Mouse (Mus musculus) intestine, postnatal 0 days (tissue): ENCODE measurements around the gene Syde1. TPM values are rescaled to one million over a fixed set of nuclear protein-coding genes. Genes with fewer than 3 reads are reported as not detected.
"Not testable (repeated sequence)": the region's sequence is repeated elsewhere in the genome, so short reads cannot be mapped to it uniquely, and the experiment has no call there.

Experiments
- ATAC-seq: fragments of 200-750 bp; cut with Nextera tagmentation; 2 replicates; pipeline ENCODE4 v1.8.0; 2017; ENCODE audit warnings: mild to moderate bottlenecking, moderate TSS enrichment, moderate library complexity
- H3K27ac ChIP-seq: fragments of 300-500 bp; sonication (generic); 2 replicates; pipeline ENCODE4 v1.5.1; 2014; ENCODE audit warnings: mild to moderate bottlenecking, low read depth, low read length, moderate library complexity
- H3K27me3 ChIP-seq: fragments of 300-500 bp; sonication (generic); replicated peaks from 2 replicates; pipeline ENCODE4 v1.6.1; 2014; ENCODE audit warnings: low read length, mixed read lengths; ENCODE audit not compliant: control insufficient read depth, insufficient read depth
- H3K36me3 ChIP-seq: fragments of 300-500 bp; sonication (generic); 2 replicates; pipeline ENCODE4 v1.6.1; 2014; ENCODE audit warnings: mild to moderate bottlenecking, moderate library complexity; ENCODE audit not compliant: control insufficient read depth, insufficient read depth
- H3K4me1 ChIP-seq: fragments of 300-500 bp; sonication (generic); replicated peaks from 2 replicates; pipeline ENCODE4 v1.6.1; 2014; ENCODE audit warnings: antibody characterized with exemption, low read length, mixed read lengths; ENCODE audit not compliant: control insufficient read depth, insufficient read depth
- H3K4me2 ChIP-seq: fragments of 300-500 bp; sonication (generic); replicated peaks from 2 replicates; pipeline ENCODE4 v1.6.1; 2014; ENCODE audit warnings: low read depth, mild to moderate bottlenecking, moderate library complexity
- H3K4me3 ChIP-seq: fragments of 300-500 bp; sonication (generic); 2 replicates; pipeline ENCODE4 v1.5.1; 2014; ENCODE audit warnings: low read depth, low read length
- H3K9ac ChIP-seq: fragments of 300-500 bp; sonication (generic); 2 replicates; pipeline ENCODE4 v1.6.1; 2014; ENCODE audit warnings: mild to moderate bottlenecking, low read depth, low read length
- H3K9me3 ChIP-seq: fragments of 300-500 bp; sonication (generic); 2 replicates; pipeline ENCODE4 v1.6.1; 2016; ENCODE audit warnings: mixed run types; ENCODE audit not compliant: control insufficient read depth
- CTCF ChIP-seq: sonication (generic); IDR thresholded peaks from 2 replicates; pipeline ENCODE4 v1.5.1; 2016; ENCODE audit warnings: low read depth, mild to moderate bottlenecking, control low read depth, antibody characterized with exemption, moderate library complexity
- WGBS: fragments of 180-500 bp; shearing (Covaris S2); extraction: QIAGEN DNeasy Blood & Tissue Kit; methylation state at CpG from one replicate; pipeline ENCODE4 v1.1.7; 2014; 5-methylcytosine and 5-hydroxymethylcytosine counted together
- polyA plus RNA-seq: library from polyadenylated mRNA; unstranded; fragments of >200 nt; fragmentation: Nextera tagmentation; extraction: Ambion mirVana; gene quantifications from 2 replicates; pipeline ENCODE4 v1.2.1, GENCODE M21; 2015

Syde1 gene
- 6.2 and 6.5 TPM in 2 replicates for polyA plus RNA-seq

DNA sequence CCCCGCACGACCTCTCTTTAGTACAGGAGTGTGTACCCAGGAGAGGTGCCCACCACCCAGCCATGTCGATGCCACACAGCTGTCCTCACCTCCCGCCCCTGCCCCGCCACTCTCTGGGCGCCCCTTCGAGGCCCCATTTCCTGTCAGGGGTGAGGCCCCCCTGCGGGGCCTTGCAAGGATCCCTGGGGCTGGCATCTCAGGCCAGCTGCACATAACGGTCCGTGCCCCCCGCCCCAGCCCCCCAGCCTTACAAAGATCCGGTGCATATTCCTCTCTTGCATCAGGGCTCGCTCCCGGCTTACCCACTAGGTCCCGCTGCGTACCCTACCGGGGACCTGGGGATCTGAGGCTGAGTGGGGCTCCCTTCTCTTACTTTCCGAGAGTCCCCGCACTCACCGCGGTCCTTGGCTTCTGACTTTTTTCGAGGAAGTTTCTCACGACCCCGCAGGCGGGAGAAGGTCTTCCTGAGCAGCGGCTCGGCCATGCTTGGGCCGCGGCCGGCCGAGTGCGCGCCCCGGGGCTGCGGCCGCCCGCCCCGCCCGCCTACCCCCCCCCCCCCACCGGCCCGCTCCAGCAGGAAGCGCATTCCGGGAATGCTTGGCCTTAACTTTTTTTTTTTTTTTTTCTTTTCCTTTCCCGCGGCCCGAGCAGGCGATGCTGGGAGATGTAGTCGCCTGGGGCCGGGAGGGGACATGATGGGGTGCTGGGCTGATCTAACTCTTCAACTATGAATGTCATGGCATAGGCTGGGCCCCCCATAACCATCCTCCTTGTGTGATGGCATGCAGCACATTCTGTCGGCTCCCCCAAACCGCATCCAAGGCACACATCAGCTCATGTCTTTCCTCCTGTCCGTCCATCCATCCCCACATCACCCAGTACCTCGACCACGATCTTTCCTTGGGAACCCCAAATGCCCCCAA is at the start of gene Syde1:
Gene Syde1 (minus strand): TSS at position 559 of the 923 bp plus-strand sequence.
- peak within 1 kb of the TSS; percentile 63 for H3K27ac ChIP-seq
- 6% methylated on average over 44 of the region's 54 CpGs for WGBS
- H3K9ac ChIP-seq = peak within 1 kb of the TSS; percentile 74
- peak within 1 kb of the TSS; percentile 71 for H3K4me2 ChIP-seq
- peaks cover 25% of the 10 kb centered on the region; the same call in 1 of the 2 replicates for H3K36me3 ChIP-seq
- no peaks in the 10 kb centered on the region for H3K9me3 ChIP-seq
- ATAC-seq = peak; percentile 36; the same call in 1 of the 2 replicates
- TF ChIP-seq CTCF = peak; percentile 37
- no peaks in the 10 kb centered on the region for H3K27me3 ChIP-seq
- H3K4me3 ChIP-seq = peak within 1 kb of the TSS; percentile 71
- H3K4me1 ChIP-seq = 0 out of 2 replicates have a peak, but pooled peaks cover 5% of the 10 kb centered on the region

DNA sequence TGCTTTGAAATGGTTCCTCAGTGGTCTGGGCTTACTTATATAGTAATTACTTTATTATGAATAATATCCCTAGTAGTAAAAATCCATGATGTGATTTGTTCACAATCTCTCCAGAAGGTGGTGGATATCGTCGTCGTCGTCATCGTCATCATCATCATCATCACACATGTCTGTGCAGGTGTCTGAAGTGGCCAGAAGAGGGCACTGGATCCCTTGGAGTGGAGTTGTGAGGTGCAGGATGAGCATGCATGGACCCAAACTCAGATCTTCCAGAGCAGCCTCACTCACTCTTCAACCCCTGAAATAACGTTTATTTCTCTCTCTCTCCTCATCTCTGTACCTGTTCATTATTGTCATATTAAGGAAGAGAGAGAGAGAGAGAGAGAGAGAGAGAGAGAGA is 40.5 kb upstream of the Syde1 start:
- 10% methylated on average over 6 of the region's 6 CpGs for WGBS
- Histone ChIP-seq H3K36me3 (no peaks in the 10 kb centered on the region), H3K4me2 (no peak overlapping the region), H3K4me1 (no peaks in the 10 kb centered on the region), H3K4me3 (no peak overlapping the region), H3K27ac (no peak overlapping the region), H3K9ac (no peak overlapping the region), H3K9me3 (no peaks in the 10 kb centered on the region), H3K27me3 (0 out of 2 replicates have a peak, but pooled peaks cover 3% of the 10 kb centered on the region)
- peak; percentile 87 for TF ChIP-seq CTCF
- ATAC-seq = no peak

DNA sequence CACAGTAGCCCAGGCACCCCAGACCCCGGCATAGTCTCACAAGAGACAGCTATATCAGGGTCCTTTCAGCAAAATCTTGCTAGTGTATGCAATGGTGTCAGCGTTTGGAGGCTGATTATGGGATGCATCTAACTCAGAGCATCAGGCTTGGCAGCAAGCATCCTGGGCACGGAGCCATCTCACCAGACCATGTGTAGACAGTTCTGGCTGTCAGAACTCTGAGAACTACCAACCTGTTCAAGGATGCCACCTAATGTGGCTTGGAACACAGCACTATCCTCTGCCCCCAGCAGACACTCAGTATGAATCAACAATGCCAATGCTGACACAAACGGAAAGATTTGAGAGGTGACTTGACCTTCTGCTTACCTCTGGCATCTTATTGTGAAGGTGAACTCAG is 38.4 kb upstream of the Syde1 start:
- H3K4me3 ChIP-seq = no peak overlapping the region
- no peaks in the 10 kb centered on the region for H3K36me3 ChIP-seq
- H3K27me3 ChIP-seq = 0 out of 2 replicates have a peak, but pooled peaks cover 3% of the 10 kb centered on the region
- H3K4me2 ChIP-seq = no peak overlapping the region
- TF ChIP-seq CTCF = no peak
- no peaks in the 10 kb centered on the region for H3K9me3 ChIP-seq
- 69% methylated on average over 4 of the region's 4 CpGs for WGBS
- H3K9ac ChIP-seq = no peak overlapping the region
- no peak for ATAC-seq
- H3K4me1 ChIP-seq = no peaks in the 10 kb centered on the region
- no peak overlapping the region for H3K27ac ChIP-seq

DNA sequence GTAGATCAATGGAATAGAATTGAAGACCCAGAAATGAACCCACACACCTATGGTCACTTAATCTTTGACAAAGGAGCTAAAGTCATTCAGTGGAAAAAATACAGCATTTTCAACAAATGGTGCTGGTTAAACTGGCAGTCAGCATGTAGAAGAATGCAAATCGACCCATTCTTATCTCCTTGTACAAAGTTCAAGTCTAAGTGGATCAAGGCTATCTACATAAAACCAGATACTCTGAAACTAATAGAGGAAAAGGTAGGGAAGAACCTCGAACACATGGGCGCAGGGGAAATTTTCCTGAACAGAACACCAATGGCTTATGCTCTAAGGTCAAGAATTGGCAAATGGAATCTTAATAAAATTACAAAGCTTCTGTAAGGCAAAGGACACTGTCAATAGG is 31.4 kb upstream of the Syde1 start:
- not testable (repeated sequence) for H3K9me3 ChIP-seq, ATAC-seq, H3K27ac ChIP-seq, H3K36me3 ChIP-seq, H3K27me3 ChIP-seq, H3K9ac ChIP-seq, H3K4me2 ChIP-seq, H3K4me1 ChIP-seq, H3K4me3 ChIP-seq
- 66% methylated on average over 3 of the region's 3 CpGs for WGBS

DNA sequence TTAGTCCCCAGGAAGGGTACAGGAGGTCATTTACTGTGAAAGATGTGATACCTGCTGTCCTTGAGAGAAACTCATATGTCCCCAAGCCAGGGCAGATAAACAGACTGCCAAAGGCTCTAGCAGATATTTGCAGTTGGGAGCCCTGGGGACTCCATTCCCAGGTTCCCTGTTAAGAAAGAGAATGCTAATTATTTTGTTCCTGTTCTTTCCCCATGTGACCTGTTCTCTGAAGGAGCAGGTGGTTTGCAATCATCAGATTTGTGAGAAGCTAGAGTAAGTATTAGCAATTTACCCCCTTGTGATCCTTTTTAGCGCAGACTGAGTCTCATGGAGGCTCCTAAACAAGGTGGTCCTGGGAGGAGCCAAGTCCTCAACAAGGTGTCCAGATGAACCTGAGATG is 26.2 kb upstream of the Syde1 start, which contains the start of gene Olfr1357:
Gene Olfr1357 (minus strand): TSS at position 101 of the 400 bp plus-strand sequence.
- Histone ChIP-seq H3K4me3 (no peak within 1 kb of the TSS), H3K36me3 (no peaks in the 10 kb centered on the region), H3K9me3 (no peaks in the 10 kb centered on the region), H3K9ac (no peak within 1 kb of the TSS), H3K4me1 (no peaks in the 10 kb centered on the region), H3K27me3 (no peaks in the 10 kb centered on the region), H3K4me2 (no peak within 1 kb of the TSS), H3K27ac (no peak within 1 kb of the TSS)
- no peak for TF ChIP-seq CTCF
- 94% methylated on average over 1 of the region's 1 CpGs for WGBS
- ATAC-seq = no peak

DNA sequence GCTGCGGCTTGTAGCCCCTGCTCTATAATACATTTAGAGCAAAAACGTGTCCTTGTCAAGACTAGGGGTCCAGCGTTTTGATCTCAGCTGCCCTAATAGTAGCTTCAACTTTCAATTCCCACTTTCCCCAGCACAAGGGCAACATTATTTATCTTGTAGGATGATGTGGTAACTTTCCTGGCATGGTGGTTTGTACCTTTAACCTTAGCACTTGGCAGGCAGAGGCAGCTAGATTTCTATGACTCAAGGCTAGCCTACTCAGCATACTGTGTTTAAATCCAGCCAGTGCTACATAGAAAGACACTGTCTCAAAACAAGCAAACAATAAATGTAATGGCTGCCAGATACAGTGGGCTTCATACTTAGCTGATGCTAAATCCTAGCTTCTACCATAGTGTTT is 15.8 kb upstream of the Syde1 start:
- H3K27me3 ChIP-seq = no peaks in the 10 kb centered on the region
- no peak overlapping the region for H3K4me2 ChIP-seq
- no peak for ATAC-seq
- no peak for TF ChIP-seq CTCF
- 68% methylated on average over 3 of the region's 3 CpGs for WGBS
- H3K4me1 ChIP-seq = no peaks in the 10 kb centered on the region
- no peaks in the 10 kb centered on the region for H3K36me3 ChIP-seq
- no peak overlapping the region for H3K9ac ChIP-seq
- H3K4me3 ChIP-seq = no peak overlapping the region
- H3K9me3 ChIP-seq = no peaks in the 10 kb centered on the region
- H3K27ac ChIP-seq = no peak overlapping the region
